Mouse (Mus musculus): ENCODE results near the gene Tcp11l1.

DNA sequence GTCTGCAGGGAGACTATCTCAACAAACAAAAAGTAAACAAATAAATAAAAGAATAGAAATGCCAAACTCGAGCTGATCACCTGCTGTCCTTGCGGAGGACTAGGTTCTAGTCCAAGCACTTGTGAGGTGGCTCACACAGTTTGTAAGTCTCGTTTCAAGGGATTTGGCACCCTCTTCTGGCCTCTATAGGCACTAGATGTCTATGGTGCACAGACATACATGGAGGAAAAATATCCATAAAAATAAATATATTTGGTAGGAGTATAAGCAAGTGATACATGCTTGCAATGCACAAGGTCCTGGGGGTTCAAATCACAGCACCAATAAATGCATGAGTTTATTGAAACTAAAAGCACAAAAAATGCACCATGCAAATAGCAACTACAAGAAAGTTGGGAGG, 38.6 kb upstream of the Tcp11l1 start:
- no peak for TF ChIP-seq POLR2A (IDR thresholded peaks at IDR 0.05; ENCODE audit: insufficient read length, low read depth)
- TF ChIP-seq TCF12 (IDR thresholded peaks at IDR 0.05; ENCODE audit: insufficient read depth, poor library complexity, severe bottlenecking) = no peak
- TF ChIP-seq POLR2AphosphoS2 (IDR thresholded peaks at IDR 0.05; ENCODE audit: insufficient read length, low read depth) = no peak

Measured in myocyte (in vitro differentiated cells).